Mouse (Mus musculus) yolk sac, embryonic 10.5 days (tissue): ENCODE data around the gene Olfr510.
"Not testable (repeated sequence)": the region's sequence is repeated elsewhere in the genome, so short reads cannot be mapped to it uniquely, and the experiment has no call there.

Experiments used
- DNase-seq: peaks from one replicate; pipeline ENCODE4 v3.0.0-alpha.2; 2017; ENCODE audit warnings: low spot score

Gene Olfr510

DNA sequence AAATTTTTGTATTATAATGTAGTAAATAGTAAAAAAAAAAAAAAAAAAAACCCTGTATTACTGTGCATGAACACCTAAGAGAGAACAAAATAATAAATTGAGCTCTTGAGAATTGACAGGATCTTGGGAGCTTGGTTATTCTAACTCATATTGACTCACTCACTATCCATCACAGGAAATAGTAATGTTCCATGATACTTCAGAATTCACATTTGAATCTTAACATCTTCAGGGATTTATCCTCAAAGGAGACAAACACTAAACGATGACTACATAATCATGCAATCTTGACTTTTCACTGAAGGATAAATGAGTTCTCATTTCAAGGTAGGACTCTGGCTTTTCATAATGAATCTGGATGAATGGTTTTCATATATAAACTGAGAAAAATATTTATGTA lies at the start of gene Olfr510:
Olfr510 (plus strand) TSS at position 301 of the 400 bp plus-strand sequence.
- DNase-seq, result no peak

DNA sequence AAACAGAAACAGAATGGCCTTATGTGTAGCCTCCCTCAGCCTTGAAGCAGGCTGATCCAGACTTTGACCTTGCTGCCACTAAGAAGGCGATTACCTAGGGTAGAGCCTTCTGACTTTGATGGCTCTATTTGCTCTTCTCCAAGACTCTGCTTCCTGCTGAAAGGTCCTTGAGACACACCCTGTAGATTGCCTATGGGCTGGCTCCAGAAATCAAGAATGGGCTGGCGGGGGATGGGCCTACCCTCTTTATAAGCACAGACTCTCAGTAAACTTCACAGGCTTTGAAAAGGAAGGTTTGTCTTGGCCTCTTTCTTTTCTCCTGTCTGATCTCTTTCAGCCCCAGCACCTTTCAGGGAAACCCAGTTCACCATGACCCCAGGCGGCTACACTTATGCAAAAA lies 49.4 kb upstream of the Olfr510 start:
- DNase-seq, result not testable (repeated sequence)

- no peak for DNase-seq
These were observed 44.7 kb upstream of the Olfr510 start, which contains the start of gene Olfr507 for GRCm38 (mm10) chr7:108621514-108621913. Gene Olfr507 (plus strand): TSS chr7:108621814.

DNA sequence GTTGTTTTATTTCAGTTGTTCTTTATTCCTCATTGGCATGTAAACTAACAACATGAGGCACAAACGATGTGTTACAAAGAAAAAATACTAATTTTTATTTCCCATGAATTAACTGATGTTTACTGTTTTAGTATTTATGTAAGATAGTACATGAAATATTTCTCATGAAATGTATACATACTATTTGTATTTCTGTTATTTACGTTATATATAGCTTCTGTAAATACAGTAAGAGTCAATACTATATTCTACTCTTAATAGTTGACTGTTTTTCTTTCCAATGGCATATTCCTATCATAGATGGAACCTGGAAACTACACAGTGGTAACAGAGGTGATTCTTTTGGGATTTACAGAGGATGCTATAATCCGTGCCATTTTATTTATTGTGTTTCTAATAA lies 36.5 kb upstream of the Olfr510 start, which contains the start of gene Olfr508:
Olfr508 (plus strand) TSS at position 301 of the 400 bp plus-strand sequence.
- no peak for DNase-seq

GRCm38 (mm10) chr7:108651806-108652205 lies 14.4 kb upstream of the Olfr510 start, which contains the start of gene Olfr509:
Gene Olfr509 (minus strand): TSS chr7:108651906.
- no peak for DNase-seq

DNA sequence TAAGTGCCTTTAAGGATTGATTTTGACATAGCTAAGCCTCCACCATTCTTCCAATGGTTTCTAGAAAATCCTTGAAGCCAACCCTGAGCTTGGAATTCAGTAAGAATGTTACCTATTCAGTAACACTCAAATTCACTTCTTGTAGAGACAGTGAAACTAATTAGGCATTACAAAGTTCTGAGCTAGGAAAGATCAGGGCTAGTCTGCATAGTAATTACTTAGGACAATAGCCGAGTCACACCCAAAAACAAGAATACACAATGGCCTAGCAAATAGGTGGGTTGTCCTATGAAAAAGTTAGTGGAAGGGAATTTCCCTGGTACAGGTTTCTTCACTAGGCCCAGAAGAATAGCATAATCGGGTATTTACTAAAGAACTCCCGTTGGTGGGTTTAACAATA lies 3.8 kb upstream of the Olfr510 start:
- DNase-seq, result no peak

DNA sequence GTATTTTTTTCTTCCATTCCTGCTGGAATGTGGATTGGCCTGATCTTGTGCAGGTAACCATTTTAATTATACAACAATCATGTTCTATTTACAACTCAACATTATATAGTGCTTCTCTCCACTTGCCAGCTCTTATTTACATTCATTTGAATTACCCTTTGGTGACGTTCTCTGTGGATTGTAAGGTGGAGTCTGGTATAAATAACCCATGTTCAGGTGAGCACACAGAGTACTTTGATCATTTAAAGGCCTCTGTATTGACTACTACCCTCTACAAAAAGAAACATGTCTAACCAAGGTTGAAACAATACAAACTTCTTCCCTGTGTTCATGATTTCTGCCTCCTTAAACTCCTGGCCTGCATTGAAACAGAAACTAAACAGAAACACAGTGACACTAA lies 4.8 kb downstream of the Olfr510 start:
- DNase-seq, result no peak

DNA sequence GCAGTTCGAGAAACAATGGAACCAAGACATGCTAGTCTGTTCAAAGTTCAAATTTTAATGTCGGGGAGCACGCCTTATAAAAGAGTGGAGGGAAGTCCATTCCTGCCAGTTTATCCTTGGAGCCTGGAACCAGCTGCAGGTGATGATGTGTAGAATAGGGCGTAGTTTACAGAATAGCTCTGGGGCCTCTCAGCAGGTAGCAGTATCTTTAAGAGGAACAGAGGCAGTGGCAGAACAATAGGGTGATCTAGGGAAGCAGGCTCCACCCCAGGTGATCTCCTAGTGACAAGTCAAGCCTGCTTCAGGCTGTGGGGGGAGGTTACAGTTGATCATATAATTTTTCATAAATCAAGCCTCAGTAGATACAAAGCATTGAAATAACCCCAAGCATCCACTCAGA lies 12.7 kb downstream of the Olfr510 start:
- DNase-seq, result no peak

- no peak for DNase-seq
These were observed 46.8 kb downstream of the Olfr510 start, which contains the start of gene Olfr512 for GRCm38 (mm10) chr7:108713020-108713419. Gene Olfr512 (plus strand): TSS chr7:108713320.
